22 mouse cellular contexts compared by ENCODE assay signal in the genomic region with DNA sequence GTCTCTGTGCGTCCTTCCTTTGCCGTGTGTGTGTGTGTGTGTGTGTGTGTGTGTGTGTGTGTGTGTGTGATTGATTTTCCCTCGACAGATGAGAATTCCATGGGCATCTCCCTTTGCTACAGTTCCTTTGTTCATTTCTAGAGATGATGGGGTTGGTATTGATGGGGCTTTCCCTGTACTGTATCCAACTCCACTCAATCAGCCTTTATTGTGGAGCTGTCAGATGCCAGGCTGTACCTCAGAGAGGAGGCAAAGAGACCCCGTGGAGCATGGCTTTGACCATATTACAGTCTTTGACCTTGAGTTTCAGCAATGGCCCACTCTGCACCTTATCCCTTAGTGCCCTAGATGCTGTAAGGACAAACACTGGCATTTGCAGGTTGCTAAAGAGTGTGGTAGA.
"Had no signal": no experiment of that assay in that cellular context is flagged by ENCODE, and none has a peak within 500 bp of the region (broad histone marks: within the 10 kb centered on the region; RNA-seq: fewer than 3 reads in every experiment).

No protein-coding gene starts in this region.

- ATAC-seq: liver, embryonic 12.5 days; midbrain, embryonic 13.5 days; midbrain, embryonic 16.5 days had no signal

- H3K4me2 ChIP-seq: limb, embryonic 13.5 days; liver, embryonic 12.5 days; liver, embryonic 15.5 days; lung, embryonic 15.5 days; midbrain, embryonic 13.5 days had no signal

- H3K4me3 ChIP-seq: limb, embryonic 10.5 days; limb, embryonic 13.5 days; liver, embryonic 12.5 days; liver, embryonic 15.5 days; lung, embryonic 15.5 days; megakaryocyte, embryonic 14.5 days; midbrain, embryonic 10.5 days; midbrain, embryonic 13.5 days; myocyte had no signal

- H3K36me3 ChIP-seq: limb, embryonic 10.5 days; limb, embryonic 13.5 days; liver, embryonic 12.5 days; liver, embryonic 15.5 days; lung, embryonic 15.5 days; midbrain, embryonic 10.5 days; midbrain, embryonic 13.5 days had no signal

- H3K9ac ChIP-seq: limb, embryonic 13.5 days; liver, embryonic 12.5 days; liver, embryonic 15.5 days; lung, embryonic 15.5 days; midbrain, embryonic 13.5 days had no signal

- H3K27ac ChIP-seq: limb, embryonic 10.5 days; limb, embryonic 13.5 days; liver, embryonic 12.5 days; liver, embryonic 15.5 days; lung, embryonic 15.5 days; midbrain, embryonic 10.5 days; midbrain, embryonic 13.5 days had no signal

- H3K4me1 ChIP-seq: limb, embryonic 10.5 days; limb, embryonic 13.5 days; liver, embryonic 12.5 days; liver, embryonic 15.5 days; lung, embryonic 15.5 days; midbrain, embryonic 10.5 days had no signal

- H3K27me3 ChIP-seq: limb, embryonic 13.5 days; liver, embryonic 12.5 days; liver, embryonic 15.5 days; lung, embryonic 15.5 days; midbrain, embryonic 13.5 days had no signal

- H3K9me3 ChIP-seq: limb, embryonic 10.5 days; limb, embryonic 13.5 days; liver, embryonic 12.5 days; liver, embryonic 15.5 days; lung, embryonic 15.5 days; megakaryocyte, embryonic 14.5 days; midbrain, embryonic 10.5 days; midbrain, embryonic 13.5 days had no signal

- DNase-seq: kidney, adult 9 months; kidney, postnatal 14 days; kidney, postnatal 4 days; liver; lung, adult 18-20 months; lung, postnatal 10 days; lung, postnatal 36 days; right cerebral cortex, adult 18-20 months; right cerebral cortex, postnatal 25 days; spleen, adult 18-20 months; thymus, adult 18-20 months; thymus, postnatal 36 days had no signal
